Mouse (Mus musculus) liver, adult 2 months (tissue): ENCODE measurements around the gene Tmod1. TPM values are rescaled to one million over a fixed set of nuclear protein-coding genes. Genes with fewer than 3 reads are reported as not detected.

ENCODE experiments used
- DNase-seq: peaks from one replicate; pipeline ENCODE4 v3.0.0-alpha.2; 2011; ENCODE audit warnings: low read depth, low spot score; ENCODE audit errors: extremely low read depth
- H3K27ac ChIP-seq: fragments of 200-500 bp; replicated peaks from 2 replicates; pipeline ENCODE4 v1.5.1; 2012; ENCODE audit warnings: low read depth, mild to moderate bottlenecking, control low read depth, inconsistent platforms, low read length; ENCODE audit not compliant: insufficient read depth
- H3K27me3 ChIP-seq: fragments of 200-500 bp; 2 replicates; pipeline ENCODE4 v1.6.1; 2012; ENCODE audit warnings: mild to moderate bottlenecking, moderate library complexity, low read length, inconsistent platforms; ENCODE audit not compliant: control insufficient read depth, insufficient read depth
- H3K36me3 ChIP-seq: fragments of 200-500 bp; 2 replicates; pipeline ENCODE4 v1.6.1; 2012; ENCODE audit warnings: low read length, inconsistent platforms; ENCODE audit not compliant: control insufficient read depth, insufficient read depth
- H3K4me1 ChIP-seq: fragments of 200-500 bp; 2 replicates; pipeline ENCODE4 v1.6.1; 2011; ENCODE audit warnings: low read length; ENCODE audit not compliant: control insufficient read depth, insufficient read depth
- H3K4me3 ChIP-seq: fragments of 200-500 bp; 2 replicates; pipeline ENCODE4 v1.5.1; 2011; ENCODE audit warnings: low read depth, mild to moderate bottlenecking, control low read depth, low read length, moderate library complexity; ENCODE audit not compliant: insufficient read depth
- H3K79me2 ChIP-seq: fragments of 200-500 bp; 2 replicates; pipeline ENCODE4 v1.6.1; 2012; ENCODE audit warnings: inconsistent platforms, mild to moderate bottlenecking, low read length, moderate library complexity; ENCODE audit not compliant: control insufficient read depth, insufficient read depth
- H3K9ac ChIP-seq: fragments of 200-500 bp; 2 replicates; pipeline ENCODE4 v1.6.1; 2012; ENCODE audit warnings: low read depth, mild to moderate bottlenecking, control low read depth, inconsistent platforms, low read length
- CTCF ChIP-seq: fragments of 200-500 bp; IDR thresholded peaks from 2 replicates; pipeline ENCODE4 v1.5.1; 2011; ENCODE audit warnings: low read depth, low read length, control low read depth
- POLR2A ChIP-seq: fragments of 200-500 bp; IDR thresholded peaks from 2 replicates; pipeline ENCODE4 v1.6.1; 2011; ENCODE audit warnings: low read length, control low read depth; ENCODE audit not compliant: insufficient read depth; ENCODE audit errors: extremely low read depth
- WGBS: fragments of 180-500 bp; shearing (Covaris S2); methylation state at CpG from one replicate; pipeline ENCODE4 v1.1.7; 2018; 5-methylcytosine and 5-hydroxymethylcytosine counted together
- polyA plus RNA-seq: library from polyadenylated mRNA; depleted of rRNA; stranded (reverse); fragments of >200 nt; gene quantifications from 2 replicates; pipeline ENCODE4 v1.2.3, GENCODE M21; 2012
- total RNA-seq: library from RNA; depleted of rRNA; stranded (reverse); fragments of >200 nt; gene quantifications from 2 replicates; pipeline ENCODE4 v1.2.3, GENCODE M21; 2014

Tmod1 gene
- total and polyA plus RNA-seq, 2 experiments: 0.09 TPM; not detected in 1

- no peaks in the 10 kb centered on the region for H3K4me1 ChIP-seq
- no peak overlapping the region for H3K27ac ChIP-seq
- H3K36me3 ChIP-seq: peaks cover 75% of the 10 kb centered on the region
- no peaks in the 10 kb centered on the region for H3K79me2 ChIP-seq
- no peak overlapping the region for H3K9ac ChIP-seq
- WGBS: 81% methylated on average over 3 of the region's 3 CpGs
- TF ChIP-seq POLR2A: no peak
- TF ChIP-seq CTCF: no peak
- H3K27me3 ChIP-seq: no peaks in the 10 kb centered on the region
- no peak overlapping the region for H3K4me3 ChIP-seq
- no peak for DNase-seq
Observed at GRCm38 (mm10) chr4:46120767-46121166, 82.0 kb downstream of the Tmod1 start.

GRCm38 (mm10) chr4:46123358-46123757, 84.6 kb downstream of the Tmod1 start:
- DNase-seq: no peak
- H3K4me3 ChIP-seq: no peak overlapping the region
- no peak for TF ChIP-seq POLR2A
- no peak for TF ChIP-seq CTCF
- H3K9ac ChIP-seq: no peak overlapping the region
- 91% methylated on average over 6 of the region's 6 CpGs for WGBS
- peaks cover 65% of the 10 kb centered on the region for H3K36me3 ChIP-seq
- H3K27me3 ChIP-seq: no peaks in the 10 kb centered on the region
- H3K27ac ChIP-seq: no peak overlapping the region
- H3K79me2 ChIP-seq: no peaks in the 10 kb centered on the region
- H3K4me1 ChIP-seq: no peaks in the 10 kb centered on the region

- Histone ChIP-seq H3K79me2 (no peaks in the 10 kb centered on the region), H3K27me3 (no peaks in the 10 kb centered on the region), H3K9ac (no peak overlapping the region), H3K4me3 (no peak overlapping the region), H3K27ac (no peak overlapping the region), H3K4me1 (no peaks in the 10 kb centered on the region), H3K36me3 (peaks cover 46% of the 10 kb centered on the region)
- 51% methylated on average over 2 of the region's 2 CpGs for WGBS
- TF ChIP-seq CTCF (peak; percentile 97), POLR2A (no peak)
- DNase-seq: peak; percentile 30
Observed at GRCm38 (mm10) chr4:46126541-46126940, 87.8 kb downstream of the Tmod1 start.

GRCm38 (mm10) chr4:46129311-46130004, 90.7 kb downstream of the Tmod1 start:
- Histone ChIP-seq H3K27me3 (no peaks in the 10 kb centered on the region), H3K4me1 (no peaks in the 10 kb centered on the region), H3K27ac (no peak overlapping the region), H3K79me2 (no peaks in the 10 kb centered on the region), H3K4me3 (no peak overlapping the region), H3K9ac (no peak overlapping the region), H3K36me3 (peaks cover 35% of the 10 kb centered on the region)
- no peak for DNase-seq
- TF ChIP-seq CTCF (no peak), POLR2A (no peak)
- 95% methylated on average over 8 of the region's 8 CpGs for WGBS

GRCm38 (mm10) chr4:46130221-46130620, 91.5 kb downstream of the Tmod1 start:
- Histone ChIP-seq H3K79me2 (no peaks in the 10 kb centered on the region), H3K27ac (no peak overlapping the region), H3K27me3 (no peaks in the 10 kb centered on the region), H3K9ac (no peak overlapping the region), H3K4me3 (no peak overlapping the region), H3K4me1 (no peaks in the 10 kb centered on the region), H3K36me3 (peaks cover 33% of the 10 kb centered on the region)
- TF ChIP-seq POLR2A (no peak), CTCF (peak; percentile 72; the same call in 1 of the 2 replicates)
- peak; percentile 38 for DNase-seq
- WGBS: 76% methylated on average over 3 of the region's 3 CpGs

GRCm38 (mm10) chr4:46131791-46132190, 93.1 kb downstream of the Tmod1 start:
- WGBS: 90% methylated on average over 6 of the region's 6 CpGs
- no peaks in the 10 kb centered on the region for H3K79me2 ChIP-seq
- H3K36me3 ChIP-seq: peaks cover 29% of the 10 kb centered on the region
- H3K9ac ChIP-seq: no peak overlapping the region
- H3K27ac ChIP-seq: no peak overlapping the region
- H3K4me1 ChIP-seq: no peaks in the 10 kb centered on the region
- TF ChIP-seq POLR2A: no peak
- no peak for TF ChIP-seq CTCF
- no peaks in the 10 kb centered on the region for H3K27me3 ChIP-seq
- no peak for DNase-seq
- H3K4me3 ChIP-seq: no peak overlapping the region
